Mouse (Mus musculus) cerebellum, adult 11 months (tissue): ENCODE data around the gene Lrrc74a.

ENCODE experiments used
- DNase-seq: peaks from one replicate; pipeline ENCODE4 v3.0.0; 2022

The Lrrc74a gene

GRCm38 (mm10) chr12:86734319-86734810 lies at the start of gene Lrrc74a:
Lrrc74a (plus strand) TSS chr12:86734369.
- no peak for DNase-seq

- DNase-seq = no peak
Observed at GRCm38 (mm10) chr12:86685275-86685674, 48.9 kb upstream of the Lrrc74a start.

- no peak for DNase-seq
Observed at GRCm38 (mm10) chr12:86686551-86687330, 47.4 kb upstream of the Lrrc74a start.

- no peak for DNase-seq
Observed at GRCm38 (mm10) chr12:86687445-86687955, 46.7 kb upstream of the Lrrc74a start.

GRCm38 (mm10) chr12:86687971-86688573 lies 46.1 kb upstream of the Lrrc74a start:
- no peak for DNase-seq

GRCm38 (mm10) chr12:86688917-86689316 lies 45.3 kb upstream of the Lrrc74a start:
- DNase-seq = no peak

GRCm38 (mm10) chr12:86690700-86691485 lies 43.3 kb upstream of the Lrrc74a start:
- DNase-seq = no peak

- DNase-seq = no peak
Observed at GRCm38 (mm10) chr12:86692471-86693356, 41.5 kb upstream of the Lrrc74a start.

- no peak for DNase-seq
Observed at GRCm38 (mm10) chr12:86693389-86693788, 40.8 kb upstream of the Lrrc74a start.

GRCm38 (mm10) chr12:86694441-86694840 lies 39.7 kb upstream of the Lrrc74a start:
- no peak for DNase-seq

- no peak for DNase-seq
Observed at GRCm38 (mm10) chr12:86697996-86698395, 36.2 kb upstream of the Lrrc74a start.

GRCm38 (mm10) chr12:86698537-86698936 lies 35.6 kb upstream of the Lrrc74a start:
- no peak for DNase-seq

GRCm38 (mm10) chr12:86699965-86700926 lies 33.9 kb upstream of the Lrrc74a start:
- DNase-seq = peak; percentile 90

- no peak for DNase-seq
Observed at GRCm38 (mm10) chr12:86700927-86701310, 33.2 kb upstream of the Lrrc74a start.

- DNase-seq = no peak
Observed at GRCm38 (mm10) chr12:86701491-86701890, 32.7 kb upstream of the Lrrc74a start.

- DNase-seq = no peak
Observed at GRCm38 (mm10) chr12:86702690-86703089, 31.5 kb upstream of the Lrrc74a start.

- DNase-seq = no peak
Observed at GRCm38 (mm10) chr12:86705843-86706242, 28.3 kb upstream of the Lrrc74a start.

- no peak for DNase-seq
Observed at GRCm38 (mm10) chr12:86714026-86714425, 20.1 kb upstream of the Lrrc74a start.

- DNase-seq = peak; percentile 78
Observed at GRCm38 (mm10) chr12:86715401-86715800, 18.8 kb upstream of the Lrrc74a start.

- no peak for DNase-seq
Observed at GRCm38 (mm10) chr12:86716962-86717361, 17.2 kb upstream of the Lrrc74a start.
